In the genomic region with DNA sequence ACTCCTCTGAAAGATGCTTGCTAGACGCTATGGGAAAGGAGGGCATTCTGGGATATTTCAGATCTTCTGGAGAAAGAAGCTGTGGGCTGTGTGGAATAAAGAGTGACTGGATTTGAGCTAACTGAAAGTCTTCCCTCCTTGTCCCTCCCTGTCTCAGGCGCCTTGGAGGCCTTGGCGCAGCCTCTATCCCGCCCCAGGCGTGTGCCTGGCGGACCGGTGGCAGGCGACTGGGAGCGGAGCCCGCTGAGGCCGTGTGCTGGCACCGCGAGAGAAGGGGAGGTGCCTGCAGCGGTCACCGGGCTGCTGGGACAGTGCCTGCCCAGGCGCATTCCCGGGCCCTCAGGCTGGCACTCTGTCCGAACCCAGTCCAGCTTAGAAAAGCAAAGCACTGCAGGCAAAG, we compare ENCODE assay signal across 9 mouse cellular contexts. TPM values are rescaled to one million over a fixed set of nuclear protein-coding genes. Genes with fewer than 3 reads are reported as not detected.
DNase-seq lines count a peak whose midpoint lies in the region; ATAC-seq lines count a peak whose summit lies in the region.
"Had no signal": no experiment of that assay in that cellular context is flagged by ENCODE, and none has a peak within 500 bp of the region (broad histone marks: within the 10 kb centered on the region; RNA-seq: fewer than 3 reads in every experiment).

No protein-coding gene starts in this region.

- H3K4me1 ChIP-seq in hindbrain, embryonic 13.5 days (replicated peaks): peaks cover 38% of the 10 kb centered on the region
- H3K4me1 ChIP-seq in limb, embryonic 11.5 days (ENCODE audit: control insufficient read depth, insufficient read depth, low read length): peaks cover 10% of the 10 kb centered on the region

- H3K36me3 ChIP-seq in hindbrain, embryonic 13.5 days: no peaks in the 10 kb centered on the region
- no peaks in the 10 kb centered on the region for H3K36me3 ChIP-seq in limb, embryonic 11.5 days (ENCODE audit: control insufficient read depth, insufficient read depth, low read length)

- no peaks in the 10 kb centered on the region for H3K9me3 ChIP-seq in hindbrain, embryonic 13.5 days
- no peaks in the 10 kb centered on the region for H3K9me3 ChIP-seq in limb, embryonic 11.5 days (ENCODE audit: control insufficient read depth, low read length)

- H3K4me2 ChIP-seq in hindbrain, embryonic 13.5 days: peak overlapping the region; percentile 92
- peak overlapping the region; percentile 97 for H3K4me2 ChIP-seq in limb, embryonic 11.5 days (ENCODE audit: low read depth, severe bottlenecking)

- WGBS in hindbrain, embryonic 13.5 days: 0% methylated on average over 16 of the region's 18 CpGs
- WGBS in limb, embryonic 11.5 days: 0% methylated on average over 18 of the region's 18 CpGs

- peak overlapping the region; percentile 90 for H3K9ac ChIP-seq in hindbrain, embryonic 13.5 days
- no peak overlapping the region for H3K9ac ChIP-seq in limb, embryonic 11.5 days (ENCODE audit: low read length)

- peak overlapping the region; percentile 81 for H3K4me3 ChIP-seq in hindbrain, embryonic 13.5 days
- peak overlapping the region; percentile 15; the same call in 1 of the 2 replicates for H3K4me3 ChIP-seq in limb, embryonic 11.5 days (ENCODE audit: low read depth, low read length)

- peak overlapping the region; percentile 48 for H3K27ac ChIP-seq in hindbrain, embryonic 13.5 days
- no peak overlapping the region for H3K27ac ChIP-seq in limb, embryonic 11.5 days (replicated peaks; ENCODE audit: low read depth, low read length)

- H3K27me3 ChIP-seq in hindbrain, embryonic 13.5 days: peaks cover 44% of the 10 kb centered on the region
- peaks cover 55% of the 10 kb centered on the region for H3K27me3 ChIP-seq in limb, embryonic 11.5 days (ENCODE audit: control insufficient read depth, insufficient read depth, low read length)

- no peak for DNase-seq in frontal cortex, postnatal 25 days (ENCODE audit: low spot score in 2 of 2)
- peak; percentile 75 to 76 for DNase-seq in adrenal gland, postnatal 36 days
- peak; percentile 32 to 50 for DNase-seq in frontal cortex, postnatal 10 days (ENCODE audit: low spot score in 2 of 2)
- DNase-seq in limb, embryonic 11.5 days (ENCODE audit: low spot score): peak; percentile 45
- peak; percentile 78 for DNase-seq in retina, postnatal 1 day
- no peak for DNase-seq in B cell, adult 2 months

- peak; percentile 44 for ATAC-seq in frontal cortex, adult (ENCODE audit: low TSS enrichment)
- ATAC-seq in hindbrain, embryonic 13.5 days (ENCODE audit: low FRiP score): peak; percentile 33
- no peak for ATAC-seq in limb, embryonic 11.5 days (ENCODE audit: insufficient number of reproducible peaks, low FRiP score, low TSS enrichment, low read depth)

RNA-seq across cellular contexts. Expression of a gene that starts 1.1 kb away (rescaled TPM):
- total RNA-seq in adrenal gland, postnatal 36 days (2021): 1 to 10 TPM; 1.1 to 1.6 TPM
- polyA plus RNA-seq in hindbrain, embryonic 13.5 days (2015; fragmentation: Nextera tagmentation; extraction: Ambion mirVana): 15.1 and 15.7 TPM in 2 replicates
- 0.24 and 0.28 TPM in 2 replicates for polyA plus RNA-seq in limb, embryonic 11.5 days (2014; fragmentation: Nextera tagmentation; extraction: Ambion mirVana)
- polyA plus RNA-seq: liver, embryonic 16.5 days had no signal

RNA-seq across cellular contexts. Expression of a gene that starts 27.0 kb away (rescaled TPM):
- 1 to 10 TPM in 1 of 2 experiments, not detected in 1; 1.1 TPM for total RNA-seq in adrenal gland, postnatal 36 days (2021)
- polyA plus RNA-seq in hindbrain, embryonic 13.5 days (2015; fragmentation: Nextera tagmentation; extraction: Ambion mirVana): not detected in 2 replicates
- polyA plus RNA-seq in limb, embryonic 11.5 days (2014; fragmentation: Nextera tagmentation; extraction: Ambion mirVana): not detected in 2 replicates

Comparison
In these comparisons a context has a peak if more than half of its experiments do, and no peak if none do; other contexts are left out.
1. DNase-seq: peak in adrenal gland, postnatal 36 days (2 of 2), frontal cortex, postnatal 10 days (2 of 2), limb, embryonic 11.5 days (single experiment) and retina, postnatal 1 day (single experiment); none in frontal cortex, postnatal 25 days (0 of 2) and B cell, adult 2 months (0 of 2).
2. RNA of a gene that starts 1.1 kb away (polyA plus RNA-seq): 15.1 to 15.7 TPM in hindbrain, embryonic 13.5 days; 0.24 to 0.28 TPM in limb, embryonic 11.5 days; every median in the first group is over 10 times any median in the second.